Mouse (Mus musculus) small intestine, adult 10 weeks (tissue): ENCODE data around the gene Wnt4. TPM values are rescaled to one million over a fixed set of nuclear protein-coding genes. Genes with fewer than 3 reads are reported as not detected.

Source experiments
- polyA plus RNA-seq: library from polyadenylated mRNA; stranded (reverse); fragments of 350-450 nt; fragmentation: Illumina TruSeq; extraction: RNeasy Lipid Tissue Mini Kit (QIAGEN cat#74804); gene quantifications from one replicate; pipeline ENCODE4 v1.2.3, GENCODE M21; 2014; ENCODE audit warnings: low replicate concordance

Gene Wnt4
- polyA plus RNA-seq, result 0.19 TPM

GRCm38 (mm10) chr4:137277166-137277513 lies at the start of gene Wnt4:
Wnt4 (plus strand) TSS chr4:137277489.

Other genes with a start within 250 kb of the Wnt4 start
- gene Zbtb40, start 228.7 kb upstream of the Wnt4 start, polyA plus RNA-seq, result 0.48 TPM
- 1,259 TPM for gene Cdc42, start 80.2 kb downstream of the Wnt4 start, polyA plus RNA-seq
- gene Cela3a, start 132.3 kb downstream of the Wnt4 start, polyA plus RNA-seq, result not detected
- 18.9 TPM for gene Cela3b, start 153.1 kb downstream of the Wnt4 start, polyA plus RNA-seq
- gene 1700013G24Rik, start 175.8 kb downstream of the Wnt4 start, polyA plus RNA-seq, result not detected
- gene Hspg2, start 191.3 kb downstream of the Wnt4 start, polyA plus RNA-seq, result not detected